Mouse (Mus musculus) mouse trophoblast stem cell (cell line): ENCODE measurements around the gene 2310034G01Rik.

Experiments
- in situ Hi-C, 2 experiments: fragments of 300-500 bp; cut with MseI, MboI; formaldehyde crosslinking; loops; 2 replicates in 1 of 2; 3 replicates in 1 of 2; pipeline ENCODE4 v1.15.1; 2025

2310034G01Rik gene

GRCm38 (mm10) chr19:46350168-46350932 lies at the start of gene 2310034G01Rik:
2310034G01Rik (minus strand) TSS chr19:46350302.
- in situ Hi-C loops, result no loop called here

- in situ Hi-C loops, result loop anchor here (5.0 kb wide), 1 partner anchor 37 kb away; no protein-coding TSS in a partner anchor
These were observed 49.8 kb upstream of the 2310034G01Rik start for GRCm38 (mm10) chr19:46399886-46400285.

GRCm38 (mm10) chr19:46399372-46399771 lies 49.3 kb upstream of the 2310034G01Rik start:
- in situ Hi-C loops, result loop anchor here (5.0 kb wide), 1 partner anchor 38 kb away; no protein-coding TSS in a partner anchor

GRCm38 (mm10) chr19:46398401-46398800 lies 48.3 kb upstream of the 2310034G01Rik start:
- in situ Hi-C loops, result loop anchor here (5.0 kb wide), 1 partner anchor 39 kb away; no protein-coding TSS in a partner anchor

GRCm38 (mm10) chr19:46397436-46398001 lies 47.4 kb upstream of the 2310034G01Rik start:
- in situ Hi-C loops, result loop anchor here (5.0 kb wide), 1 partner anchor 40 kb away; no protein-coding TSS in a partner anchor

GRCm38 (mm10) chr19:46396686-46397435 lies 46.8 kb upstream of the 2310034G01Rik start, which contains the start of gene Sufu:
Sufu (plus strand) TSS chr19:46396896.
- in situ Hi-C loops, result loop anchor here (5.0 kb wide), 1 partner anchor 40 kb away; no protein-coding TSS in a partner anchor

- in situ Hi-C loops, result loop anchor here (5.0 kb wide), 1 partner anchor 41 kb away; no protein-coding TSS in a partner anchor
These were observed 46.0 kb upstream of the 2310034G01Rik start for GRCm38 (mm10) chr19:46396109-46396508.

GRCm38 (mm10) chr19:46395109-46396009 lies 45.3 kb upstream of the 2310034G01Rik start, which contains the start of gene Actr1a:
Actr1a (minus strand) TSS chr19:46395748.
- in situ Hi-C loops, result loop anchor here (5.0 kb wide), 1 partner anchor 42 kb away; no protein-coding TSS in a partner anchor

- in situ Hi-C loops, result loop anchor here (5.0 kb wide), 1 partner anchor 43 kb away; no protein-coding TSS in a partner anchor
These were observed 44.6 kb upstream of the 2310034G01Rik start for GRCm38 (mm10) chr19:46394712-46395108.

- in situ Hi-C loops, result no loop called here
These were observed 41.9 kb upstream of the 2310034G01Rik start for GRCm38 (mm10) chr19:46392018-46392417.

GRCm38 (mm10) chr19:46389872-46390271 lies 39.8 kb upstream of the 2310034G01Rik start:
- in situ Hi-C loops, result no loop called here

GRCm38 (mm10) chr19:46382275-46382674 lies 32.2 kb upstream of the 2310034G01Rik start:
- in situ Hi-C loops, result no loop called here

- in situ Hi-C loops, result no loop called here
These were observed 25.8 kb upstream of the 2310034G01Rik start for GRCm38 (mm10) chr19:46375891-46376290.

- in situ Hi-C loops, result no loop called here
These were observed 25.4 kb upstream of the 2310034G01Rik start for GRCm38 (mm10) chr19:46375489-46375888.

- in situ Hi-C loops, result no loop called here
These were observed 24.5 kb upstream of the 2310034G01Rik start for GRCm38 (mm10) chr19:46374477-46375088.

GRCm38 (mm10) chr19:46369204-46369603 lies 19.1 kb upstream of the 2310034G01Rik start:
- in situ Hi-C loops, result no loop called here

GRCm38 (mm10) chr19:46367798-46368590 lies 17.9 kb upstream of the 2310034G01Rik start:
- in situ Hi-C loops, result no loop called here

- in situ Hi-C loops, result no loop called here
These were observed 13.3 kb upstream of the 2310034G01Rik start for GRCm38 (mm10) chr19:46363294-46364009.

- in situ Hi-C loops, result no loop called here
These were observed 12.0 kb upstream of the 2310034G01Rik start for GRCm38 (mm10) chr19:46362104-46362503.
